Mouse (Mus musculus) cortical plate, adult 2 months (tissue): ENCODE results near the gene Pih1d2.

Source experiments
- CTCF ChIP-seq: fragments of 200-500 bp; IDR thresholded peaks from 2 replicates; pipeline ENCODE4 v1.5.1; 2011; ENCODE audit warnings: mild to moderate bottlenecking, control low read depth, low read length; ENCODE audit not compliant: insufficient read depth; ENCODE audit errors: extremely low read depth
- POLR2A ChIP-seq: fragments of 200-500 bp; IDR thresholded peaks from 2 replicates; pipeline ENCODE4 v1.6.1; 2011; ENCODE audit warnings: mild to moderate bottlenecking, low read length, control low read depth; ENCODE audit not compliant: insufficient read depth; ENCODE audit errors: extremely low read depth

DNA sequence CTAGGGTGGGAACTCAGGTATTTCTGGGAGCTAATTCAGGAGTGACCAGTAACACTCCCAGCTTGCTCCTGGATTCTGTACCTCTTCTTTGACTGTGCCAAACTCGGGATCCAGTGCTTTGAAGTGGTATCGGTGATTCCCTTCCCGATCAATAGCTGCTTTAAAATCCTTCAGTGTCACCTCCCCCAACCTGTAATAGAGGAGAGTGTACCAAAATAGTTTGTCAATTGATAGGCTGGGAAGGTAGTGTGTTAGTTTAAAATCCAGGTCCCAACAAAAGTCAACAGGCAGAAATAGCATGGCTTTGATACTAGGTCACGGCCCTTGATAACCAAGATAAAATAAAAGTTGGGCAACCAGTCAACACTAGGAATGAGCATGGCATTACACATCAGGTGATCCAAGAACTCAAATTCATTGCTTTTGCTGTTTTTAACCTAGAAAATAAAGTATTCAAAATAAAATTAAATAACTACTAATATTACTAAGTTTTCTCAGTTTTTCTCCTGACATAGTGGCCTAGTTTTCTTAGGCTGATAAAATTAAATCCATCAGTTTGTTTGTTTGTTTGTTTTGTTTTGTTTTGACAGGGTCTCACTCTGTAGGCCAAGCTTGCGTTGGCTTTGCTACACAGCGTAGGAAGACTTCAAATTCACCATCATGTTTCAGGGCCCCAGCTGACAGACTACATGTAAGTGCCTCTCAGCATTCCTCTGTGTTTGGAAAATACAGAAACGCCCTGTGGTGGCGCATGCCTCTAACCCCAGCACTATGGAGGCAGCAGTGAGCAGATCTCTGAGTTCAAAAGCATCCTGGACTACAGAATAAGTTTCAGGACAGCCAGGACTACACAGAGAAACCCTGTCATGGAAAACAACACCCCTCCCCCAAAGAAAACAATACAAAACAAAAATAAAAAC lies 50.7 kb downstream of the Pih1d2 start:
- TF ChIP-seq CTCF (no peak), POLR2A (no peak)
